Mouse (Mus musculus): ENCODE data around the gene Ube2d3.
A peak's percentile ranks its signal among the peaks of the same experiment; 100 is the strongest.

Gene Ube2d3

GRCm38 (mm10) chr3:135437758-135438495 lies at the start of gene Ube2d3:
Ube2d3 (plus strand) TSS chr3:135438149.
- peak; percentile 99 for DNase-seq

GRCm38 (mm10) chr3:135393186-135393585 lies 44.8 kb upstream of the Ube2d3 start:
- peak; percentile 36 for DNase-seq

GRCm38 (mm10) chr3:135395085-135395484 lies 42.9 kb upstream of the Ube2d3 start:
- peak; percentile 14 for DNase-seq

- peak; percentile 61 for DNase-seq
Observed at GRCm38 (mm10) chr3:135396081-135396480, 41.9 kb upstream of the Ube2d3 start.

GRCm38 (mm10) chr3:135397112-135397511 lies 40.8 kb upstream of the Ube2d3 start:
- DNase-seq: no peak

GRCm38 (mm10) chr3:135402201-135402658 lies 35.7 kb upstream of the Ube2d3 start:
- peak; percentile 89 for DNase-seq

GRCm38 (mm10) chr3:135403211-135403610 lies 34.7 kb upstream of the Ube2d3 start:
- DNase-seq: no peak

GRCm38 (mm10) chr3:135403856-135404255 lies 34.1 kb upstream of the Ube2d3 start:
- DNase-seq: no peak

GRCm38 (mm10) chr3:135404599-135404998 lies 33.4 kb upstream of the Ube2d3 start:
- no peak for DNase-seq

GRCm38 (mm10) chr3:135407351-135407750 lies 30.6 kb upstream of the Ube2d3 start:
- no peak for DNase-seq

- no peak for DNase-seq
Observed at GRCm38 (mm10) chr3:135409219-135409618, 28.7 kb upstream of the Ube2d3 start.

- no peak for DNase-seq
Observed at GRCm38 (mm10) chr3:135411056-135411455, 26.9 kb upstream of the Ube2d3 start.

- no peak for DNase-seq
Observed at GRCm38 (mm10) chr3:135411824-135412223, 26.1 kb upstream of the Ube2d3 start.

GRCm38 (mm10) chr3:135417245-135417644 lies 20.7 kb upstream of the Ube2d3 start:
- no peak for DNase-seq

GRCm38 (mm10) chr3:135417799-135418198 lies 20.1 kb upstream of the Ube2d3 start:
- DNase-seq: no peak

- no peak for DNase-seq
Observed at GRCm38 (mm10) chr3:135420542-135421309, 17.2 kb upstream of the Ube2d3 start.

GRCm38 (mm10) chr3:135421310-135421594 lies 16.7 kb upstream of the Ube2d3 start:
- DNase-seq: no peak

- DNase-seq: no peak
Observed at GRCm38 (mm10) chr3:135422232-135422855, 15.6 kb upstream of the Ube2d3 start.

- peak; percentile 92 for DNase-seq
Observed at GRCm38 (mm10) chr3:135422856-135423607, 14.9 kb upstream of the Ube2d3 start.

GRCm38 (mm10) chr3:135423608-135424212 lies 14.2 kb upstream of the Ube2d3 start, which contains the start of gene Cisd2:
Cisd2 (minus strand) TSS chr3:135423925.
- peak; percentile 45 for DNase-seq

- no peak for DNase-seq
Observed at GRCm38 (mm10) chr3:135436901-135437616, 890 bp upstream of the Ube2d3 start.

GRCm38 (mm10) chr3:135438531-135438912 lies 573 bp downstream of the Ube2d3 start:
- DNase-seq: peak; percentile 95

Data from kidney, postnatal 14 days (tissue).